Mouse (Mus musculus) limb, embryonic 14.5 days (tissue): ENCODE measurements at regions not wholly inside any gene's neighbourhood (a gene's known extent, or its start where the extent isn't known, plus 50 kb on each side); places are given as distances from the start of the nearest gene placed in this dataset.

Source experiments
- ATAC-seq: fragments of 200-750 bp; cut with Nextera tagmentation; 2 replicates; pipeline ENCODE4 v1.8.0; 2017; ENCODE audit warnings: low read depth, moderate number of reproducible peaks, moderate TSS enrichment; ENCODE audit not compliant: low FRiP score
- DNase-seq: peaks from one replicate; pipeline ENCODE4 v3.0.0-alpha.2; 2015; ENCODE audit warnings: low spot score
- H3K27ac ChIP-seq: fragments of 300-500 bp; sonication (generic); replicated peaks from 2 replicates; pipeline ENCODE4 v1.5.1; 2014; ENCODE audit warnings: low read depth, mild to moderate bottlenecking, low read length, moderate library complexity, mixed read lengths
- H3K27me3 ChIP-seq: fragments of 300-500 bp; sonication (generic); 2 replicates; pipeline ENCODE4 v1.6.1; 2014; ENCODE audit warnings: low read length, mixed read lengths; ENCODE audit not compliant: control insufficient read depth, insufficient read depth
- H3K36me3 ChIP-seq: fragments of 300-500 bp; sonication (generic); 2 replicates; pipeline ENCODE4 v1.6.1; 2014; ENCODE audit warnings: mild to moderate bottlenecking, low read length, moderate library complexity, mixed read lengths; ENCODE audit not compliant: control insufficient read depth, insufficient read depth
- H3K4me1 ChIP-seq: fragments of 300-500 bp; sonication (generic); 2 replicates; pipeline ENCODE4 v1.6.1; 2014; ENCODE audit warnings: antibody characterized with exemption, low read length, mixed read lengths; ENCODE audit not compliant: control insufficient read depth, insufficient read depth
- H3K4me2 ChIP-seq: fragments of 300-500 bp; sonication (generic); replicated peaks from 2 replicates; pipeline ENCODE4 v1.6.1; 2014; ENCODE audit warnings: low read depth, mild to moderate bottlenecking, low read length, moderate library complexity; ENCODE audit not compliant: severe bottlenecking
- H3K4me3 ChIP-seq: fragments of 300-500 bp; sonication (generic); replicated peaks from 2 replicates; pipeline ENCODE4 v1.5.1; 2014; ENCODE audit warnings: low read length
- H3K9ac ChIP-seq: fragments of 300-500 bp; sonication (generic); 2 replicates; pipeline ENCODE4 v1.6.1; 2014; ENCODE audit warnings: mild to moderate bottlenecking, low read depth, low read length, moderate library complexity; ENCODE audit not compliant: severe bottlenecking
- H3K9me3 ChIP-seq: fragments of 300-500 bp; sonication (generic); 2 replicates; pipeline ENCODE4 v1.6.1; 2016; ENCODE audit warnings: low read length; ENCODE audit not compliant: control insufficient read depth
- POLR2A ChIP-seq: fragments of 200-500 bp; IDR thresholded peaks from 2 replicates; pipeline ENCODE4 v1.8.0; 2012; ENCODE audit warnings: inconsistent platforms, mild to moderate bottlenecking, moderate library complexity, borderline replicate concordance; ENCODE audit not compliant: insufficient read depth, insufficient read length; ENCODE audit errors: extremely low read depth
- WGBS: fragments of 180-500 bp; shearing (Covaris S2); extraction: QIAGEN DNeasy Blood & Tissue Kit; methylation state at CpG from one replicate; pipeline ENCODE4 v1.1.7; 2014; 5-methylcytosine and 5-hydroxymethylcytosine counted together

DNA sequence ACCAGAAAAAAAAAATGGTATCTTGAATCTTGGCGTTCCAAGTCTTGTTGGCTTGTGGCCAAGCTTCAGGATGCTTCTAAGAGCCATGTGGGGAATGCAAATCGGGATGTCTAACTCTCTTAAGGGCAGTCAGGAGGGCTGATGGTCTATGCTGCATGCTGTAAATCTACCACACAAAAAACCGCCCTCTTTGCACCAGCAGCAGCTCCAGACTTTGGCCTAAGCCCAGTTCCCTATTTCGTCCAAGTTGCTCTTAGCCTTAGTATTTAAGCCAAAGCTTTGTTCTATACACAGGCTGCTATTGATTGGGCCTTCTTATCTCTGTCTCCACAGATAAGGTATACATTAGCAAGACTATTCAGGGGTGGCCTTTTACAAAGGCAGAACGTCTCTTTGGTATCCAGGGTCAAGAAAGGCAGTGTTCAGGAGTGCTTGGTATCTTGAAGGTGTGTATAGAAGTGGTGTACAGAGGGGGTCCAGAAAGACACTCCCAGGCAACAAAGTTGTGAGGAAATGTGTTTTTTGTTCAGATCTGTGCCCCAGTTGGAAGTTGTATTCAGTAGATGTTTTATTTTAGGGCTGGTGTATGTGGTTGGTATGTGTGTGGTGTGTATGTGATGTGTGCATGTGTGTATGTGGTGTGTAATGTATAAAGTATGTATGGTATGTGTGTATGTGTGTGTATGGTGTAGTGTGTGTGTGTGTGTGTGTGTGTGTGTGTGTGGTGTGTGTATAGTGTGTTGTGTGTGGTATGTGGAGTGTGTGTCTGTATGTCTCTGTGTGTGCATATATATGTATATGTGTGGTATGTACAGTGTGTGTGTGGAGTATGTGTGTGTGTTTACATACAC is 146.9 kb upstream of the Pik3r1 start:
- WGBS: 41% methylated on average over 5 of the region's 5 CpGs

DNA sequence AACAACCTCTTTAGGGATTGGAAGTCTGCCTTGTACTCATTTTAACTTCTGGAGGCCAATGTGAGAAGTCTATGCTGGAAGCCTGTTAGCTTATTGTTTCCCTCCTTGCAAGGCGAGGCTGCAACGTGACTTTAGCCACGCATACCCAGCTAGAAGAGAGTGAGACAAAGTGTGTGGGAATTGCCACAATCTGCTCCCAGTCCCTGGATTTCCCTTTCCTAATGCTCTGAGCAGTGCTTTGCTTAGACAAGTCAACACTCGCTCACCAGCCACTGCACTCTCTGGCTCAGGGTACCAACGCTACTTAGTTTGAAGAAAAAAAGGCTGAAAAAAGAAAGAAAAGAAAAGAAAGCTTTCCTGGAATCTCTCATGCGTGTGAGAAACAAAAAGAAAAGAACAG is 147.5 kb upstream of the Pik3r1 start:
- no peaks in the 10 kb centered on the region for H3K36me3 ChIP-seq

More for the DNA sequence above, 146.9 kb upstream of the Pik3r1 start:
- Histone ChIP-seq H3K27ac (no peak overlapping the region), H3K9ac (no peak overlapping the region), H3K36me3 (no peaks in the 10 kb centered on the region), H3K4me3 (no peak overlapping the region), H3K4me2 (no peak overlapping the region), H3K27me3 (no peaks in the 10 kb centered on the region), H3K9me3 (no peaks in the 10 kb centered on the region), H3K4me1 (peaks cover 17% of the 10 kb centered on the region)
- no peak for TF ChIP-seq POLR2A
- ATAC-seq (peak; percentile 19; the same call in 1 of the 2 replicates), DNase-seq (peak; percentile 62)

DNA sequence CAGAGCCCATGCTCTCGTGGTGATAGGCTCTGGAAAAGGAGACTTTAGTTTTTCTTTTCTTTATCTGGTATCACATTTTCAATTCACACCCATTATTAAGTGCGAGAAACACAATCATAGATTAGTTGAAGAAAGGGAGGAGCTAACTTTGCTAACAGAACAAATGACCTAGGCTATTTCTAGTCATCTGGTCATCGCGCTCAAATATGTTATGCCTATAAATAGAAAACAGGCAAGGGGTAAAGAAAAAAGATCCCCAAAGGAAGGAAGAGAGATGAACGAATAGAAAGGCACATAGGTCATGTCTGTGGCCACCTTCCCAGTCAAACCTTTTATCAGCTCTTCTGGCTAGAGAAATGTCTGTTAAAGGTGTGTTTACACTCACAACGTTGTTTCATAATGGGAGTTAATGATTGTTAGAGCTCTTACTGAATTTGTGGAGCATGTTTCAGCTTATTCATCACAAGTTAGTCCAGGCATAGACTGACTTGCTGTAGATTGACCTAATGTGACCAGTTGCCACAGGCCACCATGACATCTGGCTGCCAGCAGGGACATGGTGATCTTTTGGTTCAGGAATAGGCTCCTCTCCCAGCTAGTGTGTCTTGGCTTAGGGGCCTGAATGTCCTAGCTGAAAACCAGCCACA is 148.1 kb upstream of the Pik3r1 start:
- no peak overlapping the region for H3K9ac ChIP-seq
- no peaks in the 10 kb centered on the region for H3K9me3 ChIP-seq
- no peak overlapping the region for H3K4me3 ChIP-seq
- ATAC-seq: no peak
- DNase-seq: no peak
- no peak overlapping the region for H3K27ac ChIP-seq
- H3K27me3 ChIP-seq: no peaks in the 10 kb centered on the region
- WGBS: 82% methylated on average over 6 of the region's 6 CpGs
- TF ChIP-seq POLR2A: no peak
- H3K36me3 ChIP-seq: no peaks in the 10 kb centered on the region
- H3K4me1 ChIP-seq: peaks cover 17% of the 10 kb centered on the region
- H3K4me2 ChIP-seq: no peak overlapping the region

More for the DNA sequence above, 147.5 kb upstream of the Pik3r1 start:
- Histone ChIP-seq H3K4me1 (peaks cover 17% of the 10 kb centered on the region), H3K9ac (no peak overlapping the region), H3K9me3 (no peaks in the 10 kb centered on the region), H3K27me3 (no peaks in the 10 kb centered on the region), H3K27ac (no peak overlapping the region), H3K4me3 (no peak overlapping the region), H3K4me2 (no peak overlapping the region)
- no peak for TF ChIP-seq POLR2A
- ATAC-seq (no peak), DNase-seq (no peak)
- 77% methylated on average over 6 of the region's 6 CpGs for WGBS

DNA sequence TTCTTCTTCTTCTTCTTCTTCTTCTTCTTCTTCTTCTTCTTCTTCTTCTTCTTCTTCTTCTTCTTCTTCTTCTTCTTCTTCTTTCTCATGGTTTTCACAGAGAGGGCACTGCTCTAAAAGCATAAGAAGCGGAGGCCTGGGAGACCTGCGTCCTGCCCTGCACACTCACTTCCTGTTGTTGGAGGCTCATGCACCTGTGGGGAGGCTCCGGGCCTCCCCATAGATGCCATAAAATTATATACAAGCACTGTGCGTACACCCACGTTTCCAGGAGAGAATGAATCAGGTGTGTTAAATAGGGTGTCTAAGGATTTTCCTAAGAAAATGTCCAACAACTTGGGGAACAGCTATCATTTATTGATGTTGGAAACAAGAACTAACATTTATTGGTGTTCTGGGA is 148.9 kb upstream of the Pik3r1 start:
- no peak overlapping the region for H3K4me3 ChIP-seq
- 46% methylated on average over 5 of the region's 5 CpGs for WGBS
- no peaks in the 10 kb centered on the region for H3K9me3 ChIP-seq
- ATAC-seq (peak; percentile 34; the same call in 1 of the 2 replicates), DNase-seq (no peak)
- no peak overlapping the region for H3K4me2 ChIP-seq
- TF ChIP-seq POLR2A: no peak
- no peaks in the 10 kb centered on the region for H3K36me3 ChIP-seq
- H3K27ac ChIP-seq: no peak overlapping the region
- H3K4me1 ChIP-seq: peaks cover 17% of the 10 kb centered on the region
- no peak overlapping the region for H3K9ac ChIP-seq
- H3K27me3 ChIP-seq: no peaks in the 10 kb centered on the region

DNA sequence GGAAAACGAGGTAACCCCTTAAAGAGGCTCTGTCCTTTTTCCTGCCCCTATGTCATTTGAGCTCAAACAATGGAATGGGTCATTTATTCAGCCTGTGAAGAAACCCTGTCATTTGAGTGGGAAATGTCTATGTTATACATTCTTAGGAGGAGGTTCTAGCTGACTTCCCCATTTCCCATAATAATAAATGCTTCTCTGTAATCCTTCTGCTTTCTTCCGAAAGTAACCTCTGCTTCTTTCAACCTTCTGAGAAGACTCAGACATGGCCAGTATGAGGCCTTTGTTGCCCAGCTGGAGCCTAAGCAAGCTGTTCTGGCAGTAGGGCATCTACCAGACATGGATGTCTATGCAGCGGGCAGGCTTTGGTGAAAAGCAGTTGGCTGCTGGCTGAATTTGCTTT is 150.2 kb upstream of the Pik3r1 start:
- no peak overlapping the region for H3K4me2 ChIP-seq
- WGBS: 81% methylated on average over 3 of the region's 3 CpGs
- H3K9ac ChIP-seq: no peak overlapping the region
- H3K9me3 ChIP-seq: no peaks in the 10 kb centered on the region
- ATAC-seq (no peak), DNase-seq (no peak)
- TF ChIP-seq POLR2A: no peak
- no peaks in the 10 kb centered on the region for H3K36me3 ChIP-seq
- H3K27ac ChIP-seq: no peak overlapping the region
- no peak overlapping the region for H3K4me3 ChIP-seq
- H3K27me3 ChIP-seq: no peaks in the 10 kb centered on the region
- peaks cover 17% of the 10 kb centered on the region for H3K4me1 ChIP-seq
